Mouse (Mus musculus): ENCODE measurements around the gene Slc17a5. TPM values are rescaled to one million over a fixed set of nuclear protein-coding genes. Genes with fewer than 3 reads are reported as not detected.

Slc17a5 gene
- polyA plus RNA-seq, 1 experiment from 2014 or later, result 8.5 TPM

- no peak overlapping the region for H3K4me3 ChIP-seq (ENCODE audit: low read depth, low read length)
- DNase-seq (ENCODE audit: low spot score) (no peak), ATAC-seq (replicated peaks; ENCODE audit: low FRiP score) (0 out of 2 replicates have a peak, but pooled peaks have one; percentile 39)
- no peaks in the 10 kb centered on the region for H3K4me1 ChIP-seq (replicated peaks; ENCODE audit: control insufficient read depth, insufficient read depth, low read length)
- no peak overlapping the region for H3K27ac ChIP-seq (ENCODE audit: low read depth, low read length)
- 83% methylated on average over 12 of the region's 12 CpGs for WGBS
- H3K36me3 ChIP-seq (ENCODE audit: control insufficient read depth, insufficient read depth, low read length), result no peaks in the 10 kb centered on the region
- no peak overlapping the region for H3K9ac ChIP-seq (ENCODE audit: low read depth, low read length)
- H3K27me3 ChIP-seq (replicated peaks; ENCODE audit: control insufficient read depth, insufficient read depth, low read length), result no peaks in the 10 kb centered on the region
- no peak overlapping the region for H3K4me2 ChIP-seq
- H3K9me3 ChIP-seq (ENCODE audit: control insufficient read depth, low read length), result no peaks in the 10 kb centered on the region
Measured at GRCm38 (mm10) chr9:78547742-78548141, 40.1 kb downstream of the Slc17a5 start.

GRCm38 (mm10) chr9:78546944-78547343 is 40.9 kb downstream of the Slc17a5 start:
- Histone ChIP-seq H3K9ac (ENCODE audit: low read depth, low read length) (no peak overlapping the region), H3K4me2 (no peak overlapping the region), H3K27me3 (replicated peaks; ENCODE audit: control insufficient read depth, insufficient read depth, low read length) (no peaks in the 10 kb centered on the region), H3K36me3 (ENCODE audit: control insufficient read depth, insufficient read depth, low read length) (no peaks in the 10 kb centered on the region), H3K9me3 (ENCODE audit: control insufficient read depth, low read length) (no peaks in the 10 kb centered on the region), H3K4me3 (ENCODE audit: low read depth, low read length) (no peak overlapping the region), H3K27ac (ENCODE audit: low read depth, low read length) (no peak overlapping the region), H3K4me1 (replicated peaks; ENCODE audit: control insufficient read depth, insufficient read depth, low read length) (no peaks in the 10 kb centered on the region)
- ATAC-seq (replicated peaks; ENCODE audit: low FRiP score) (no peak), DNase-seq (ENCODE audit: low spot score) (no peak)
- WGBS, result 74% methylated on average over 7 of the region's 7 CpGs

GRCm38 (mm10) chr9:78541758-78542157 is 46.1 kb downstream of the Slc17a5 start:
- no peaks in the 10 kb centered on the region for H3K9me3 ChIP-seq (ENCODE audit: control insufficient read depth, low read length)
- no peak overlapping the region for H3K4me2 ChIP-seq
- H3K4me1 ChIP-seq (replicated peaks; ENCODE audit: control insufficient read depth, insufficient read depth, low read length), result no peaks in the 10 kb centered on the region; the same call in 1 of the 2 replicates
- DNase-seq (ENCODE audit: low spot score), result no peak
- H3K4me3 ChIP-seq (ENCODE audit: low read depth, low read length), result no peak overlapping the region
- H3K36me3 ChIP-seq (ENCODE audit: control insufficient read depth, insufficient read depth, low read length), result no peaks in the 10 kb centered on the region
- 93% methylated on average over 14 of the region's 14 CpGs for WGBS
- H3K9ac ChIP-seq (ENCODE audit: low read depth, low read length), result no peak overlapping the region
- no peak overlapping the region for H3K27ac ChIP-seq (ENCODE audit: low read depth, low read length)
- ATAC-seq (replicated peaks; ENCODE audit: low FRiP score), result no peak
- H3K27me3 ChIP-seq (replicated peaks; ENCODE audit: control insufficient read depth, insufficient read depth, low read length), result no peaks in the 10 kb centered on the region

GRCm38 (mm10) chr9:78538421-78538820 is 49.4 kb downstream of the Slc17a5 start:
- 37% methylated on average over 6 of the region's 6 CpGs for WGBS
- no peak overlapping the region for H3K27ac ChIP-seq (ENCODE audit: low read depth, low read length)
- peak overlapping the region; percentile 6; the same call in 1 of the 2 replicates for H3K9ac ChIP-seq (ENCODE audit: low read depth, low read length)
- H3K9me3 ChIP-seq (ENCODE audit: control insufficient read depth, low read length), result no peaks in the 10 kb centered on the region
- no peaks in the 10 kb centered on the region for H3K36me3 ChIP-seq (ENCODE audit: control insufficient read depth, insufficient read depth, low read length)
- ATAC-seq (replicated peaks; ENCODE audit: low FRiP score), result no peak
- no peaks in the 10 kb centered on the region for H3K27me3 ChIP-seq (replicated peaks; ENCODE audit: control insufficient read depth, insufficient read depth, low read length)
- H3K4me3 ChIP-seq (ENCODE audit: low read depth, low read length), result no peak overlapping the region
- H3K4me2 ChIP-seq, result no peak overlapping the region
- DNase-seq (ENCODE audit: low spot score), result no peak
- H3K4me1 ChIP-seq (replicated peaks; ENCODE audit: control insufficient read depth, insufficient read depth, low read length), result no peaks in the 10 kb centered on the region; the same call in none of the 2 replicates

- WGBS, result 84% methylated on average over 9 of the region's 9 CpGs
- no peaks in the 10 kb centered on the region for H3K36me3 ChIP-seq (ENCODE audit: control insufficient read depth, insufficient read depth, low read length)
- DNase-seq (ENCODE audit: low spot score) (no peak), ATAC-seq (replicated peaks; ENCODE audit: low FRiP score) (no peak)
- H3K27me3 ChIP-seq (replicated peaks; ENCODE audit: control insufficient read depth, insufficient read depth, low read length), result no peaks in the 10 kb centered on the region
- no peak overlapping the region for H3K27ac ChIP-seq (ENCODE audit: low read depth, low read length)
- H3K4me2 ChIP-seq, result no peak overlapping the region
- no peak overlapping the region for H3K9ac ChIP-seq (ENCODE audit: low read depth, low read length)
- no peak overlapping the region for H3K4me3 ChIP-seq (ENCODE audit: low read depth, low read length)
- peaks cover under 1% of the 10 kb centered on the region for H3K4me1 ChIP-seq (replicated peaks; ENCODE audit: control insufficient read depth, insufficient read depth, low read length)
- H3K9me3 ChIP-seq (ENCODE audit: control insufficient read depth, low read length), result no peaks in the 10 kb centered on the region
Measured at GRCm38 (mm10) chr9:78537154-78537873, 50.5 kb downstream of the Slc17a5 start.

- H3K27me3 ChIP-seq (replicated peaks; ENCODE audit: control insufficient read depth, insufficient read depth, low read length), result no peaks in the 10 kb centered on the region
- H3K9ac ChIP-seq (ENCODE audit: low read depth, low read length), result no peak overlapping the region
- peaks cover 4% of the 10 kb centered on the region for H3K4me1 ChIP-seq (replicated peaks; ENCODE audit: control insufficient read depth, insufficient read depth, low read length)
- H3K27ac ChIP-seq (ENCODE audit: low read depth, low read length), result no peak overlapping the region
- no peak for DNase-seq (ENCODE audit: low spot score)
- H3K36me3 ChIP-seq (ENCODE audit: control insufficient read depth, insufficient read depth, low read length), result no peaks in the 10 kb centered on the region
- H3K9me3 ChIP-seq (ENCODE audit: control insufficient read depth, low read length), result no peaks in the 10 kb centered on the region
- no peak for ATAC-seq (replicated peaks; ENCODE audit: low FRiP score)
- H3K4me2 ChIP-seq, result no peak overlapping the region
- H3K4me3 ChIP-seq (ENCODE audit: low read depth, low read length), result no peak overlapping the region
- WGBS, result 85% methylated on average over 7 of the region's 7 CpGs
Measured at GRCm38 (mm10) chr9:78534606-78535005, 53.2 kb downstream of the Slc17a5 start.

- peaks cover 4% of the 10 kb centered on the region for H3K4me1 ChIP-seq (replicated peaks; ENCODE audit: control insufficient read depth, insufficient read depth, low read length)
- ATAC-seq (replicated peaks; ENCODE audit: low FRiP score) (peak; percentile 62), DNase-seq (ENCODE audit: low spot score) (no peak)
- WGBS, result 57% methylated on average over 18 of the region's 18 CpGs
- no peak overlapping the region for H3K4me3 ChIP-seq (ENCODE audit: low read depth, low read length)
- no peaks in the 10 kb centered on the region for H3K27me3 ChIP-seq (replicated peaks; ENCODE audit: control insufficient read depth, insufficient read depth, low read length)
- H3K4me2 ChIP-seq, result no peak overlapping the region; the same call in 1 of the 2 replicates
- H3K27ac ChIP-seq (ENCODE audit: low read depth, low read length), result peak overlapping the region; percentile 77; the same call in 1 of the 2 replicates
- no peaks in the 10 kb centered on the region for H3K36me3 ChIP-seq (ENCODE audit: control insufficient read depth, insufficient read depth, low read length)
- no peak overlapping the region for H3K9ac ChIP-seq (ENCODE audit: low read depth, low read length)
- H3K9me3 ChIP-seq (ENCODE audit: control insufficient read depth, low read length), result no peaks in the 10 kb centered on the region
Measured at GRCm38 (mm10) chr9:78533296-78533935, 54.4 kb downstream of the Slc17a5 start.

GRCm38 (mm10) chr9:78532341-78532819 is 55.5 kb downstream of the Slc17a5 start:
- Histone ChIP-seq H3K9me3 (ENCODE audit: control insufficient read depth, low read length) (no peaks in the 10 kb centered on the region), H3K36me3 (ENCODE audit: control insufficient read depth, insufficient read depth, low read length) (no peaks in the 10 kb centered on the region), H3K4me1 (replicated peaks; ENCODE audit: control insufficient read depth, insufficient read depth, low read length) (peaks cover 8% of the 10 kb centered on the region), H3K4me3 (ENCODE audit: low read depth, low read length) (no peak overlapping the region), H3K27ac (ENCODE audit: low read depth, low read length) (peak overlapping the region; percentile 77), H3K4me2 (peak overlapping the region; percentile 23), H3K27me3 (replicated peaks; ENCODE audit: control insufficient read depth, insufficient read depth, low read length) (no peaks in the 10 kb centered on the region), H3K9ac (ENCODE audit: low read depth, low read length) (no peak overlapping the region)
- 0 out of 2 replicates have a peak, but pooled peaks have one; percentile 5 for ATAC-seq (replicated peaks; ENCODE audit: low FRiP score)
- WGBS, result 60% methylated on average over 9 of the region's 9 CpGs
- DNase-seq (ENCODE audit: low spot score), result no peak
